Mouse (Mus musculus): ENCODE results near the gene Afap1l2.

DNA sequence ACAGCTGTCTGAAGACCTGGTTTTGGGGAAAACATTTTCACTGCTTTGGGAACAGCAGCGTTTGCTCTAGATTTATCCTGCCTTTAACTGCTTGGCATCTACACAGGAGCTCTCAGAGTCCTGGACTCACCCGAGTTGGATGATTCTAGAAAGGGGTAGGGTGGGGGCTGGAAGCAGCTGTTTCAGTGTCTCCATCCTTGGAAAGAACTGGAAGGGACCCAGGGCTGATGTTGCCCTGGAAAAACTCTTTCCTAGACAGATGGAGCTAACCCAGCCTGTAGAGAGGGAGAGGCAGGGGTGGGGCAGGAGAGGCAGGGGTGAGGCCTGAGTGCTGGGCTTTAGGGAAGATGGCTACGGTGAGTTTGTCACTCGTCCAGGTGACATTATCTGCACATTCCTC, 23.8 kb downstream of the Afap1l2 start:
- TF ChIP-seq POLR2A (IDR thresholded peaks at IDR 0.05; ENCODE audit: low read depth, low read length) (no peak), CTCF (IDR thresholded peaks at IDR 0.05; ENCODE audit: extremely low read depth, insufficient read length, insufficient replicate concordance, low read depth, low read length) (no peak)

Data from small intestine, adult 2 months (tissue).